Mouse (Mus musculus): ENCODE results near the gene Mylip. TPM values are rescaled to one million over a fixed set of nuclear protein-coding genes. Genes with fewer than 3 reads are reported as not detected.

The Mylip gene
- 0.08 and 0.13 TPM in 2 replicates for total RNA-seq (2012; rRNA removed)
- not detected in 2 replicates for total RNA-seq (2014; rRNA removed)
- polyA plus RNA-seq (2012; ENCODE audit: insufficient read length, low read depth): not detected in 2 replicates

DNA sequence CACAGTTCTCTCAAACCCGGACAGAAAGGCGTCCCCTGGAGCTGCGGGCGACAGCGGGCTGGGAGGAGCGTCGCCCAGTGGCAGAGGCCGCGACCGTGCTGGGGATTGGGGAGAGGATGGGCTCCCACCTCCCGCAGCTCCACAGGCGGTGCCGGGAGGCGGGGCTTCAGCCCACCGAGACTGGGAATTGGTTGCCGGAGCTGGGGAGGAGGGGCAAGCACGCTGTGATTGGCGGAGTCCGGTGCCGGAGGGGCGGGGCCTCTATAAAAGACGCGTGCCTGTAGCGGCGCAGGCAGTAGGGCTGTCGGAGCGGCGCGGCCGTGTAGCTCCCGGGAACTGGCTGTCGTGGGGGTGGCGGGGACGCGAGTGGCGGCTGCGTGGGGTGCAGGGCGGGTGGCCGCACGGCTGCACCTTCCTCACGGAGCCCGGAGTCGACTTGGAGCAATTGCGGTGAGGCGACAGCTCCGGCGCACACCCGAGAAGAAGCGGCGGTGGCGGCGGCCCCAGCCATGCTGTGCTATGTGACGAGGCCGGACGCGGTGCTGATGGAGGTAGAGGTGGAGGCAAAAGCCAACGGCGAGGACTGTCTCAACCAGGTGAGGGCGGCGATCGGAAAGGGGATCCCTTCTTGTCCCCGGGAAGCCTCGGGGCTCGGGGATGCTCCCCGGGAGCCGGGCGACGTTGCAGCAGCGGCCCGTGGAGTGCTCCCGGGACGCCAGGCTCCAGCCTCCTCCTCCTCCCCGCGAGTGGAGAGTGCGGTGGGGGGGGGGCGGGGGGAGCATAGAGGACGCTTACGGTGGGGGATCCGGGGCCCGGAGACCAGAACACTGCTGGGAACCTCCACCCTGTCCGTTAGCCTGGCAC, at the start of gene Mylip:
Mylip (plus strand) TSS at position 295 of the 864 bp plus-strand sequence.
- DNase-seq (ENCODE audit: extremely low read depth): no peak
- no peaks in the 10 kb centered on the region for H3K36me3 ChIP-seq (replicated peaks in 1 of 2; ENCODE audit: control insufficient read depth in 1 of 2, insufficient read depth in 1 of 2, low read length in 1 of 2)
- in situ Hi-C loops (cut with MboI; ENCODE audit: low pct_ligation_motif_present, low pct_unique_long_range_greater_than_20kb, low sequenced_read_pairs) (no loop called here), dilution Hi-C loops (cut with MboI; ENCODE audit: extremely low pct_ligation_motif_present, extremely low pct_unique_long_range_greater_than_20kb, low sequenced_read_pairs) (no loop called here)
- H3K79me2 ChIP-seq (replicated peaks; ENCODE audit: control insufficient read depth, extremely low read depth, insufficient read depth, poor library complexity, severe bottlenecking): no peaks in the 10 kb centered on the region
- H3K27me3 ChIP-seq (replicated peaks): no peaks in the 10 kb centered on the region
- no peak within 1 kb of the TSS for H3K9ac ChIP-seq (ENCODE audit: insufficient read depth, low read depth)
- TF ChIP-seq NELFE (IDR thresholded peaks at IDR 0.05; ENCODE audit: low read depth, low read length) (no peak), ZKSCAN1 (IDR thresholded peaks at IDR 0.05; ENCODE audit: borderline replicate concordance, low read depth, low read length) (no peak), CHD2 (IDR thresholded peaks at IDR 0.05; ENCODE audit: low read length) (no peak), HCFC1 (IDR thresholded peaks at IDR 0.05; ENCODE audit: low read depth, low read length) (no peak), RAD21 (IDR thresholded peaks at IDR 0.05; ENCODE audit: low read depth, low read length) (no peak), JUN (IDR thresholded peaks at IDR 0.05; ENCODE audit: insufficient read depth, low read depth, low read length) (no peak), POLR2A (IDR thresholded peaks at IDR 0.05; ENCODE audit: low read depth, low read length) (peak; percentile 43; the same call in 1 of the 2 replicates)
- H3K9me3 ChIP-seq (replicated peaks; ENCODE audit: low read length): peaks cover 5% of the 10 kb centered on the region
- H3K27ac ChIP-seq (ENCODE audit: insufficient read depth, low read depth): no peak within 1 kb of the TSS
- no peaks in the 10 kb centered on the region for H3K4me1 ChIP-seq (ENCODE audit: control insufficient read depth in 1 of 2, insufficient read depth in 2 of 2)
- H3K4me3 ChIP-seq (replicated peaks in 1 of 3; ENCODE audit: low read depth in 2 of 3, low read length in 2 of 3, poor library complexity in 1 of 3): peak within 1 kb of the TSS in 1 of 3 experiments; percentile 33
- H3K4me2 ChIP-seq (ENCODE audit: insufficient read depth, low read depth, poor library complexity, severe bottlenecking): peak within 1 kb of the TSS; percentile 39; the same call in 1 of the 2 replicates

DNA sequence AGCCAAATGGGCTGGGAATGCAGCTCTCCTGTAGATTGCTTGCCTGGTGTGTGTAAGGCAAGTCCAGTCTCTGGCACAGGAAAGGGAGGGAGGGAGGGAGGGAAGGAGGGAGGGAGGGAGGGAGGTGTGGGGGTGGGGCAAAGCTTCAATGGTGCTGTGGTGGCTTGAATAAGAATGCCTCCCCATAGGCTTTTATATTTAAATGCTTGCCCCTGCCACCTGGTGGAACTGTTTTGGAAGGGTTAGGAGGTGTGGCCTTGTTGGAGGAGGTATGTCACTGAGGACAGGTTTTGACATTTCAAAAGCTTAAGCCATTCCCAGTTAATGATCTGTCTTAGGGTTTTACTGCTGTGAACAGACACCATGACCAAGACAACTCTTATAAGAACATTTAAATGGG, 47.6 kb upstream of the Mylip start:
- H3K4me1 ChIP-seq (ENCODE audit: control insufficient read depth in 1 of 2, insufficient read depth in 2 of 2): peaks cover 4 to 5% of the 10 kb centered on the region in 2 experiments; a peak in 2 of 4 replicates
- H3K9ac ChIP-seq (ENCODE audit: insufficient read depth, low read depth): no peak overlapping the region
- H3K27me3 ChIP-seq (replicated peaks): no peaks in the 10 kb centered on the region
- no peaks in the 10 kb centered on the region for H3K79me2 ChIP-seq (replicated peaks; ENCODE audit: control insufficient read depth, extremely low read depth, insufficient read depth, poor library complexity, severe bottlenecking)
- H3K36me3 ChIP-seq (replicated peaks in 1 of 2; ENCODE audit: control insufficient read depth in 1 of 2, insufficient read depth in 1 of 2, low read length in 1 of 2): no peaks in the 10 kb centered on the region
- no peak for TF ChIP-seq PAX5 (IDR thresholded peaks at IDR 0.05; ENCODE audit: low read length)
- no peak for TF ChIP-seq SIN3A (IDR thresholded peaks at IDR 0.05; ENCODE audit: low read length)
- no peak for TF ChIP-seq CTCF (conservative IDR thresholded peaks at IDR 0.05 in 1 of 2, IDR thresholded peaks at IDR 0.05 in 1 of 2; ENCODE audit: low read depth in 2 of 2, low read length in 2 of 2)
- peaks cover 3% of the 10 kb centered on the region for H3K9me3 ChIP-seq (replicated peaks; ENCODE audit: low read length)
- H3K4me2 ChIP-seq (ENCODE audit: insufficient read depth, low read depth, poor library complexity, severe bottlenecking): no peak overlapping the region
- dilution Hi-C loops (cut with MboI; ENCODE audit: extremely low pct_ligation_motif_present, extremely low pct_unique_long_range_greater_than_20kb, low sequenced_read_pairs): no loop called here
- in situ Hi-C loops (cut with MboI; ENCODE audit: low pct_ligation_motif_present, low pct_unique_long_range_greater_than_20kb, low sequenced_read_pairs): no loop called here
- H3K27ac ChIP-seq (ENCODE audit: insufficient read depth, low read depth): no peak overlapping the region
- DNase-seq (ENCODE audit: extremely low read depth): no peak
- H3K4me3 ChIP-seq (replicated peaks in 1 of 3; ENCODE audit: low read depth in 2 of 3, low read length in 2 of 3, poor library complexity in 1 of 3): no peak overlapping the region

DNA sequence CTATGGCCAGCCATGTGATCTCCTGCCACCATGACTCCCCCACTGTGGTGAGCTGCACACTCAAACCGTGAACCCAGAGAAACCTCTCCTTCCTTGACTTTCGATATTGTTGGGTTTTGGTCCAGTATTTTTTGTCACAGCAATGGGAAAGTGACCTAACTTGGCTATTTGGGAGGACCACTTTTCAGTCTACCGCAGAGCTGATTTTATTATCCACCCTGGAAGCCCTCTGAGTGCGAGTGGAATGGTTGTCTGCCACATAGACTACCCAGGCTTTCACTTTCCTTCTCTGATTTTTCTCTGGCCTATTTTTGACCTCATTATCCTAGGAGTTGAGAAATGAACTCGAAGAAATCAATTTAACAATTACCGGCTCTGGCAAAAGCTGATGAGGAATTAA, 46.0 kb upstream of the Mylip start:
- Histone ChIP-seq H3K9ac (ENCODE audit: insufficient read depth, low read depth) (no peak overlapping the region), H3K36me3 (replicated peaks in 1 of 2; ENCODE audit: control insufficient read depth in 1 of 2, insufficient read depth in 1 of 2, low read length in 1 of 2) (no peaks in the 10 kb centered on the region), H3K27me3 (replicated peaks) (no peaks in the 10 kb centered on the region), H3K4me1 (ENCODE audit: control insufficient read depth in 1 of 2, insufficient read depth in 2 of 2) (peaks cover 4 to 5% of the 10 kb centered on the region in 2 experiments; a peak in 2 of 4 replicates), H3K4me3 (replicated peaks in 1 of 3; ENCODE audit: low read depth in 2 of 3, low read length in 2 of 3, poor library complexity in 1 of 3) (no peak overlapping the region), H3K9me3 (replicated peaks; ENCODE audit: low read length) (peaks cover 3% of the 10 kb centered on the region), H3K79me2 (replicated peaks; ENCODE audit: control insufficient read depth, extremely low read depth, insufficient read depth, poor library complexity, severe bottlenecking) (no peaks in the 10 kb centered on the region), H3K4me2 (ENCODE audit: insufficient read depth, low read depth, poor library complexity, severe bottlenecking) (no peak overlapping the region), H3K27ac (ENCODE audit: insufficient read depth, low read depth) (no peak overlapping the region)
- dilution Hi-C loops (cut with MboI; ENCODE audit: extremely low pct_ligation_motif_present, extremely low pct_unique_long_range_greater_than_20kb, low sequenced_read_pairs) (no loop called here), in situ Hi-C loops (cut with MboI; ENCODE audit: low pct_ligation_motif_present, low pct_unique_long_range_greater_than_20kb, low sequenced_read_pairs) (no loop called here)
- DNase-seq (ENCODE audit: extremely low read depth): no peak
- TF ChIP-seq MEF2A (IDR thresholded peaks at IDR 0.05; ENCODE audit: borderline replicate concordance, low read depth, low read length) (no peak), POLR2AphosphoS2 (IDR thresholded peaks at IDR 0.05; ENCODE audit: low read depth, low read length) (no peak), MAFK (IDR thresholded peaks at IDR 0.05; ENCODE audit: insufficient replicate concordance, low read length) (no peak), NELFE (IDR thresholded peaks at IDR 0.05; ENCODE audit: low read depth, low read length) (no peak), ZKSCAN1 (IDR thresholded peaks at IDR 0.05; ENCODE audit: borderline replicate concordance, low read depth, low read length) (no peak)

Data from CH12.LX (cell line).